Mouse (Mus musculus): ENCODE results near the gene Pithd1.
"Not testable (repeated sequence)": the region's sequence is repeated elsewhere in the genome, so short reads cannot be mapped to it uniquely, and the experiment has no call there.

The Pithd1 gene

DNA sequence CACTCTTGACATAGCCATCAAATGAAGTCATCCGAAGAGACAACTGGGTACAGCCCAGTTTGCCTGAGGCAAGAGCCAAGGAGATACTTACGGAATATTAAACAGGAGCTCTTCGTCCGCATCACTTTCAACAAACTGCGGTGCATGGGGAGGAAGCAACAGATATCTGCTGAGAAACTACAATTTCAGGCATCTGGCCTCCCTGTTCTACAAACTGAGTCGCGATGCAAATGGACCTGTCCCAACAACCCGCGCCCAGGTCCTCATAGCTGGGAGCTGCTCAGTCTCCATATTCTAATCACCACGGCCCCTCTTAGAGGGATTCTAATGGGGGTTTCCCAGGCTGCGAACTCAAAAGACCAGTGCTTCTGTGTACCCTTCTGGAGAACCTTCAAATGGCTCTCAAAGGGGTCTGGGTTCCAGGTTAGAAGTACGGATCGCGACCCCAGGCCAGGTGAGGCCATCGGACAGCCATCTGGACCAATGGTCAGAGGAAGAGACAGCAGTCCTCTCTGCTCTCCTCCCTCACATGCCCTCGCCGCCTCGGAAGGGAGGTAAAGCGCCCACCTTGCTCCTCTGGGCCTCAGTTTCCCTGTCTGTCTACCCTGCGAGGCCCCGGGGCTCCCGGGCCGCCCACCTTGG, 642 bp downstream of the Pithd1 start:
- no peak for DNase-seq (ENCODE audit: low spot score in 2 of 2)

GRCm38 (mm10) chr4:135985769-135986168, 1.3 kb downstream of the Pithd1 start:
- no peak for DNase-seq (ENCODE audit: low spot score in 2 of 2)

DNA sequence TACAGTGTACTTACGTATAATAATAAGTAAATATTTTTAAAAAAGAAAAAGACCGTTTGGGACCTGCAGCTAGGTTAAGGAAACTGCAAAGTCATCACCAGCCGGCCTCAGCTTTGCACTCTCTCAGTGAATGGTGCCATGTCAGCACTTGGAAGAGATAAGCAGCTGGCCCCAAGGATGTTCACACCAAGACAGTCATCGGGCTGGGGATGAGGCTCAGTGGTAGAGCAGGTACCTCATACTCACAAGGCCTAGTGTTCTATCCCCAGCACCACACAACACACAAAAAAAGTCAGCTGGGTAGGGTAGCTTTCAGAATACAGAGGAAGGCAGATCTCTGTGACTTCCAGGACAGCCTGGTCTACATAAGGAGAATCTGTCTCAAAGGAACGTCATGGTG, 1.9 kb downstream of the Pithd1 start:
- DNase-seq (ENCODE audit: low spot score in 2 of 2): no peak

- DNase-seq (ENCODE audit: low spot score in 2 of 2): no peak
These were observed 2.5 kb downstream of the Pithd1 start for GRCm38 (mm10) chr4:135984556-135984955.

- DNase-seq (ENCODE audit: low spot score in 2 of 2): no peak
These were observed 5.5 kb downstream of the Pithd1 start for GRCm38 (mm10) chr4:135981524-135982063.

- not testable (repeated sequence) for DNase-seq (ENCODE audit: low spot score in 2 of 2)
These were observed 6.8 kb downstream of the Pithd1 start for GRCm38 (mm10) chr4:135980223-135980622.

GRCm38 (mm10) chr4:135976146-135976545, 10.9 kb downstream of the Pithd1 start:
- peak in 1 of 2 experiments; percentile 15 for DNase-seq (ENCODE audit: low spot score in 2 of 2)

GRCm38 (mm10) chr4:135972911-135973811, 13.9 kb downstream of the Pithd1 start:
- no peak for DNase-seq (ENCODE audit: low spot score in 2 of 2)

DNA sequence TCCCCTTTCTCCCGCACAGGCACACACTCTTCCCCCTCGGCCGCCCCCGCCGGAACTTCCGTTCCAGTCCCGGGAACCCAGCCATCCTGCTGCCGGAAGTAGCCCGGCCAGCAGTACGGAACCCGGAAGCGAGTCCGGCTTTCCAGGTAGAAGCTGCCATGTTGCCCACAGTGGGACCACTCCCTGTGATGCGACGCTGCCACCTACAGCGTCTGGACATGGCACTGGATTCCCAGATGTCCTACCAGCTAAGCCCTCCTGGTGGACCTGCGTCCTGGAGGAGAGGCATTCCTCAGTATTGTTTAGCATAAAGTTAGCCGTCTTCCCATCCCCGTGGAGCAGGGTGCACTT, 14.5 kb downstream of the Pithd1 start, which contains the start of gene Lypla2:
TSS of gene Lypla2 (minus strand) at position 71 of the 351 bp plus-strand sequence.
- peak; percentile 70 to 82 for DNase-seq (ENCODE audit: low spot score in 2 of 2)

DNA sequence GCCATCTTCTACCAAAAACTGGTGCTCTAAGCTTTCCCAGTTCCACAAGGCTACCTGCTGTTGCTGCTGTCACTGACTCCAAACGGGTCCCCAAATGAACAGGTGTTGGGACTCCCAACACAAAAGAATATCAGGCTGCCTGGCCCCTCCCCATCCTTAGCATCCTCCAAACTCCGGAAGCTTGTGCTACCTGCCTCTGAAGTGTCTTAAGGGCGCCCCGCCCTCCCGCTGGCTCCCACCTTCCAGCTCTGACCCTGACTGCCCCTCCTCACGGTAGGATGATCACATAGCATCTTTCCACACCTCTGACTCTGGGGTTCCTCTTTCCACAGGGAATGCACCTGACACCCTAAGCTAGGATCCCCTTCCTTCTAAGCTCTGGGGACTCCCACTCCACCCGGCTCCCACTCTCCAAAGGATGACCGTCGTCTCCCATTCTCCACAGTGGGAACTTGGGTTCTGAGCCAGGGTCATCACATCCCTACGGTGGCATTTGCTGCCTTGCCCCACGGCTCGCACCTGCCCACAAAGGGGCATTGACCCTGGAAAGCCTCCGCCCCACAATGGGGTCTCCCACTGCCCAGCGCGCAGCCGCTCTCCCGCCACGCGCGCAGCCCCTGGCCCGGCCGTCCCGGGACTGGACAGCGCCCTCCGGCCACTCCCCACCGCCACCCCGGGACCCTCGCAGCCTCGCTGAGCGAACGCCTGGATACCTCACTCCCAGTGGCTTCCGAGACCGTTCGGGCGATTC, 15.1 kb downstream of the Pithd1 start:
- no peak for DNase-seq (ENCODE audit: low spot score in 2 of 2)

GRCm38 (mm10) chr4:135970585-135970984, 16.5 kb downstream of the Pithd1 start:
- no peak for DNase-seq (ENCODE audit: low spot score in 2 of 2)

GRCm38 (mm10) chr4:135969070-135969750, 17.9 kb downstream of the Pithd1 start:
- no peak for DNase-seq (ENCODE audit: low spot score in 2 of 2)

- DNase-seq (ENCODE audit: low spot score in 2 of 2): no peak
These were observed 18.7 kb downstream of the Pithd1 start for GRCm38 (mm10) chr4:135968271-135968869.

DNA sequence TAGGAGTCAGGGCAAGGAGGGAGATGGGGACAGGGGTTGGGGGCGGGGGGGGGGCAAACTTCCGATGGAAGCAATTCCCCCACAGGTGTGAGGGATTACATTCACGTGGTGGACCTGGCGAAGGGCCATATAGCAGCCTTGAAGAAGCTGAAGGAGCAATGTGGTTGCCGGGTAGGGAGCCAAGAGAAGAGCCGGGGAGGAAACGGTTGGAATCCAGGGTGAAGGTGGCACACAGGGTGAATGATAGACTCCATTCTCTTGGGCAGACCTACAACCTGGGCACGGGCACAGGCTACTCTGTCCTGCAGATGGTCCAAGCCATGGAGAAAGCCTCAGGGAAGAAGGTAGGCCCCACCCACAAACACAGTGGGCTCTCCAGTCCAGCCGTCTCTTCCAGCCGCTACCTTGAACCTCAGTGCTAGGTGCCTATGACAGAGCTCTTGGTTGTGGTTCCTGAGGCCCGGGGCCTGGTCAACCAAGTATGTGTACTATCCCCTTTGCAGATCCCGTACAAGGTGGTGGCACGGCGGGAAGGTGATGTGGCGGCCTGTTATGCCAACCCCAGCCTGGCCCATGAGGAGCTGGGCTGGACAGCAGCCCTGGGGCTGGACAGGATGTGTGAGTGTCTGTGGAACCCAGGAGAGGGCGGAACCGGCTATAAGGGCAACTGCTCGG, 19.8 kb downstream of the Pithd1 start:
- no peak for DNase-seq (ENCODE audit: low spot score in 2 of 2)

- DNase-seq (ENCODE audit: low spot score in 2 of 2): no peak
These were observed 20.8 kb downstream of the Pithd1 start for GRCm38 (mm10) chr4:135966283-135966682.

DNA sequence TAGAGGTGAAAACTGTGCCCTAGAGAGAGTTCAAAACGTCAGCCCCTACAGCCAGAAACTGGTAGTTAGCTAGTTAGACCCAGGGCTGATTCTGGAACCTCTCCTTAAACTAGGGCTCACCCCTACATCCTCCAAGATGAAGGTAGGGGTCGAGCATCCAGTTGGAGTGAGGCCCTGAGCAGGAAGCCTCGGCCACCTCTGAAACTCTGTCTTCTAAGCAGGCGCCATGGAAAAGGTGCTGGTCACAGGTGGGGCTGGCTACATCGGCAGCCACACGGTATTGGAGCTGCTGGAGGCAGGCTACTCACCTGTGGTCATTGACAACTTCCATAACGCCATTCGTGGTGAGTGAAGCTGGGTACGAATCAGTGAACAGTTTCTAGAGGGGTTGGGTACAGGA, 22.0 kb downstream of the Pithd1 start:
- no peak for DNase-seq (ENCODE audit: low spot score in 2 of 2)

DNA sequence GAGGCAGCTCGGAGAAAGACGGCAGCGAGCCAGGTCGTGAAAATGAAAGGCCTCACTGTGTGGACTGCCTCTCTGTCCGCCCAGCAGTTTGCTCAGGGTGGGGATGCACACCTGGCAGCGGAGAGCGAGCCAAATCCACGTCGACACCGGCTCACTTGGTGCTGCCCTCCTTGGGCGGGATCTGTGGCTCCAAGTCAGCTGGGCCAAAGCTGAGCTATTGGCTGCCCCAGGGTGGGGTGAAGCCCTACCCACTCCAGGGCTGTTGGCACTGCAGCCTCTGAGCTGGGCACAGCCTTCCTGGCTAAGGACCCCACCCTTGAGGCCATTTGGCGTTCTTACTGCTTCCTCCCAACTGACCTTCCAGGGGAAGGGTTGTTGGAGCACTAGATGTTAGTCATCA, 22.6 kb downstream of the Pithd1 start:
- DNase-seq (ENCODE audit: low spot score in 2 of 2): no peak

- peak; percentile 83 to 91 for DNase-seq (ENCODE audit: low spot score in 2 of 2)
These were observed 23.4 kb downstream of the Pithd1 start, which contains the start of gene Gale for GRCm38 (mm10) chr4:135963457-135964193. Gene Gale (plus strand): TSS chr4:135963727.

DNA sequence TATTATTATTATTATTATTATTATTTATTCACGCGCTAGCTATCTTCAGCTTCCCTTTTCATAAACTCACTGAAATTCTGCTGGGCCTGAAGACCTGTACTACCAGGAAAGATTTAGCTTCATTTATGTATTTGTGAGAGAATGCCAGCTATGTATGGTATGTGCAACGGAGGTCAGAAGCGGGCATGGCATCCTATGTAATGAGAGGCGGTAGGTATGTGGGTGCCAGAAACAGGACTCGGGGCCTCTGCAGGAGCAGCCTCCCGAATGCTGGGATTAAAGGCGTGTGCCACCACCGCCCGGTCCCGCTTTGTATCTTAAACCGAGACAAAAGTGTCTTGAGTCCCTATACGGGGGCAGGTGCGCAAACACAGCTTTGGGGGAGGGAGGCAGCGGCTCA, 24.1 kb downstream of the Pithd1 start:
- no peak for DNase-seq (ENCODE audit: low spot score in 2 of 2)

GRCm38 (mm10) chr4:135962198-135962597, 24.9 kb downstream of the Pithd1 start:
- DNase-seq (ENCODE audit: low spot score in 2 of 2): no peak
